Mouse (Mus musculus) heart, embryonic 10.5 days (tissue): ENCODE measurements at regions not wholly inside any gene's neighbourhood (a gene's known extent, or its start where the extent isn't known, plus 50 kb on each side); places are given as distances from the start of the nearest gene placed in this dataset.

Source experiments
- DNase-seq: peaks from one replicate; pipeline ENCODE4 v3.0.0-alpha.2; 2017; ENCODE audit warnings: low spot score
- H3K27ac ChIP-seq: fragments of 300-500 bp; sonication (generic); 2 replicates; pipeline ENCODE4 v1.5.1; 2016; ENCODE audit warnings: mild to moderate bottlenecking
- H3K27me3 ChIP-seq: fragments of 300-500 bp; sonication (generic); 2 replicates; pipeline ENCODE4 v1.6.1; 2016; ENCODE audit warnings: mild to moderate bottlenecking; ENCODE audit not compliant: poor library complexity, insufficient read depth, severe bottlenecking
- H3K36me3 ChIP-seq: fragments of 300-500 bp; sonication (generic); 2 replicates; pipeline ENCODE4 v1.6.1; 2016; ENCODE audit warnings: mild to moderate bottlenecking, moderate library complexity
- H3K4me1 ChIP-seq: fragments of 300-500 bp; sonication (generic); 2 replicates; pipeline ENCODE4 v1.6.1; 2016; ENCODE audit warnings: mild to moderate bottlenecking
- H3K4me3 ChIP-seq: fragments of 300-500 bp; sonication (generic); 2 replicates; pipeline ENCODE4 v1.5.1; 2016; ENCODE audit warnings: mild to moderate bottlenecking, moderate library complexity
- H3K9me3 ChIP-seq: fragments of 300-500 bp; sonication (generic); 2 replicates; pipeline ENCODE4 v1.6.1; 2016; ENCODE audit warnings: mild to moderate bottlenecking, moderate library complexity
- WGBS: fragments of 180-500 bp; shearing (Covaris S2); methylation state at CpG from one replicate; pipeline ENCODE4 v1.1.7; 2016; 5-methylcytosine and 5-hydroxymethylcytosine counted together

DNA sequence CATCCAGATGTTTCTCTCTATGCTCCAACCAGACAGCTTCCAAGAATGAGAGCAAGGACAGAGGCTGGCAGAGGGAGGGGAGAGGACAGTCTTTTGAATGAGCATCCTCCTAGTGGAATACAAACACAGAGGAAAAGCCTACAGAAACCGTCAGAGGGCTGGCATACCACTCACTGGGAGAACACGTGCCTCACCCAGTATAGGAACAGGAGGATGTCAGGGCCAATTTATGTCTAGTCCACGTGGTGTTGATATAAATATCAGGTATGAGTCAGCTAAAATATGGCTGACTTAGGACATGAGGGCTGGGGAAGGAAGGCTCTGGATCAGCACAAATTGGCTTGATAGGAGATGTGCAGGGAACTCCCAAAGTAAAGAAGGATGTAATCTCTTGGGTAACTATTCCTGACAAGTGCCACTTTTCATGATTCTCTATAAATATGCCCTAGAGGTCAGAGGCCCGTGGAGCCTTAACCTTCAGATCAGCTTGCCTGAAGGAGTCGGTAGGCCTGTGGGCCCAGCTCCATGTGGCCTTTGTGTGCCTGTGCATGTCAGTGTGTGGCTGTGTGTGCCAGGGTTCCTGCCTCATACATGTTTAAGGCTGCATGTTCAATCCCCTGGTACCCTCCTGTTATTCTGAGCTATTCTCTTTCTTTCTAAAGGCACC lies 531.9 kb upstream of the Gm19410 start:
- H3K4me3 ChIP-seq, result no peak overlapping the region
- no peaks in the 10 kb centered on the region for H3K36me3 ChIP-seq
- no peak for DNase-seq
- no peak overlapping the region for H3K27ac ChIP-seq
- H3K4me1 ChIP-seq, result peaks cover 9% of the 10 kb centered on the region
- no peaks in the 10 kb centered on the region for H3K9me3 ChIP-seq
- 66% methylated on average over 5 of the region's 5 CpGs for WGBS
- H3K27me3 ChIP-seq, result no peaks in the 10 kb centered on the region

DNA sequence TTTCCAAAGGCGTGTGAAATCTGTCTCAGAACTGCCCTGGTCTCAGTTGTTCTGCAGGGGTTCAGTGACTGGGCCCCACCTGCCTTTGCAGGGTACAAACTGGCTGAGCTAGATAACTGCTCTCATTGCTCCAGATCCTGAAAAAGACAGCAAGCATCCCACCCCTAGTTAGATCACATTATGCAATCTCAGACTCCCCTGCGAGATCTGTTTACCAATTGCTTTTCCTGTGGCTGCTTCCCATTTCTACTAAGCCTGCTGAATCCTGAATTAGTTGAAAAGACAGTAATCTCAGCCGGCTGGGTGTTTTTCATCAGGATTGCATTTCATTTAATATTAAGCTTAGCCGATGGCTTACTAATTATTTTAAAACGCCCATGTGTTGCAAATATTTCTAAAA lies 531.2 kb upstream of the Gm19410 start:
- no peaks in the 10 kb centered on the region for H3K9me3 ChIP-seq
- 63% methylated on average over 5 of the region's 5 CpGs for WGBS
- H3K4me1 ChIP-seq, result peaks cover 9% of the 10 kb centered on the region
- H3K27ac ChIP-seq, result no peak overlapping the region
- DNase-seq, result no peak
- H3K36me3 ChIP-seq, result no peaks in the 10 kb centered on the region
- H3K27me3 ChIP-seq, result no peaks in the 10 kb centered on the region
- H3K4me3 ChIP-seq, result no peak overlapping the region

DNA sequence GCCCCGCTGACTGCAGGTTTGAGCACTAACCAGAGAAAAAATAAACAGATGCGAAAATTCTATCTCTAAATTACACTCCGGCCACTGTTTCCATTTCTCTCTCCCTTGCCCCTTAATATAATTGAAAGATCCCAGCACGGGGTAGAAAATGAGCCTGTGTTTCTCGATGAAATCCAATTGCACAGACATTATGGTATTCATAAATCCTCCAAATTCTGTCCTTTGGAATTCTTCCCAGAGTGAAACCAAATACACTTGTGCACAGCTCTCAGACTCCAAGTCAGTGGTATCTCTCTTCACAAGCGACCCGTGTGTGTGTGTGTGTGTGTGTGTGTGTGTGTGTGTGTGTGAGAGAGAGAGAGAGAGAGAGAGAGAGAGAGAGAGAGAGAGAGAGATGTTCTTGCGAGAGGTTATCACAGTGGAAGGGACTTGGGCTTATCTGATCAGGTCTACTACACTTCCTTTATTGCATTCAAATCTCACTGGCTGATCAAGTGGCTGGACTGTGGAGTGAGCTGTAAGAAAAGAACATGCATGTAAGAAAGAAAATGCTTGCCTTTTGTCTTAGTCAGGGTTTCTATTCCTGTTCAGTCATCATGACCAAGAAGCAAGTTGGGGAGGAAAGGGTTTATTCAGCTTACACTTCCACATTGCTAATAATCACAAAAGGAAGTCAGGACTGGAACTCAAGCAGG lies 529.6 kb upstream of the Gm19410 start:
- no peaks in the 10 kb centered on the region for H3K9me3 ChIP-seq
- H3K4me3 ChIP-seq, result no peak overlapping the region
- peaks cover 14% of the 10 kb centered on the region for H3K4me1 ChIP-seq
- WGBS, result 75% methylated on average over 8 of the region's 8 CpGs
- no peak overlapping the region for H3K27ac ChIP-seq
- no peaks in the 10 kb centered on the region for H3K36me3 ChIP-seq
- no peaks in the 10 kb centered on the region for H3K27me3 ChIP-seq
- DNase-seq, result no peak

DNA sequence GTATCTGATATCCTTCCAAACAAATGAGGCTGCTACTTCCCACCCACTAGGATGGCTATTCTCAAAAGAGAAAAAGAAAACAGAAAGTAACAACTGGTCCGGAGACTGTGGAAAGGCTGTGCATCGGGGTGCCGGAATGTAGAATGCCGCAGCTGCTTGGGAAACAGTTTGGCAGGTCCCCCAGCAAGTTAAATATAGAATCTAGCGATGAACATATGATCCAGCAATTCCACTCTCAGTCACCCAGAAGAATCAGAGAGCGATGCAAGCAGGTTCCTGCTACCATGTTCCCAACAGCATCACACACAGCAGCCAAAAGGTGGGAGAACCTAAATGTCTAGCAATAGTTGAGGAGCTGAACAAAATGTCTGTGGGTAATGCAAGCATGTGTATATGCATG lies 528.3 kb upstream of the Gm19410 start:
- Histone ChIP-seq H3K27me3 (no peaks in the 10 kb centered on the region), H3K9me3 (no peaks in the 10 kb centered on the region), H3K36me3 (no peaks in the 10 kb centered on the region), H3K27ac (peak overlapping the region; percentile 7; the same call in 1 of the 2 replicates), H3K4me1 (peaks cover 17% of the 10 kb centered on the region), H3K4me3 (no peak overlapping the region)
- DNase-seq, result no peak
- 51% methylated on average over 6 of the region's 6 CpGs for WGBS

DNA sequence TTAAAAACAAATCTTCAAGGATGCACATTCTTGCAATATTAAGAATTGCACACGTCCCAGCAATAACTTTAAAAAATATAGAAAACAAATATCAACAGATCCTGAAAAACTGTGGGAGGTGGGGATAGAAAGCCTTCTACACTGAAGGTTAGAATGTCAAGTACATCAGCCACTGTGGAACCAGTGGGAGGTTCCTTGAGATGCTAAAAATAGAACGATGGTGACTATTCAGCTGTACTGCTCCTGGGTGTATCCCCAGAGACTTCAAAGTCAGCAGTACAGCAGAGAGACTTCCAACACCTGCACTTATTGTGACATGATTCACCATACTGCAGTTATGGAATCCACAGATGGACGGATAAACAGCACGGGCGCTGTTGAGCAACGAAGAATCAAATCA lies 524.7 kb upstream of the Gm19410 start:
- 81% methylated on average over 6 of the region's 6 CpGs for WGBS
- no peak for DNase-seq
- Histone ChIP-seq H3K36me3 (no peaks in the 10 kb centered on the region), H3K4me3 (no peak overlapping the region), H3K4me1 (peaks cover 17% of the 10 kb centered on the region), H3K9me3 (no peaks in the 10 kb centered on the region), H3K27me3 (no peaks in the 10 kb centered on the region), H3K27ac (0 out of 2 replicates have a peak overlapping the region, but pooled peaks have one; percentile 31)

DNA sequence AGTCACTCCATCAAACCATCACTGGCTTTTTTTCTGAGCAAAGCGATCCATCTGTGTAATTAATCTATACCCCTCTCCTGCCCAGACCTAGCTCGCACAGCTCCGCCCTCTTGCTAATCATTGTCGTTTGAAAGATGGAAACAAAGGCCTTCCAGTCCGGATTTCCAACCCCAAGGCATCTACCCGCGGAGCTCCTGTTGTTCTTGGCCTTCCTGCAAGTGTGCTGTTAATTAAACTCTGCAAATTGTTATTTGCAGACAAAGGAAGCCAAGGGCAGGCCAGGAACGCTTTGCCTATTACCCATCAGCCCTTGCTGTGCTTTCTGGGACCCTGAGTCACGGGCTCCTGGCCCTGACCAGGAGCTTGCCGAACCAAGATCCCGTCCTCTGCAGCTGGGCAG lies 522.0 kb upstream of the Gm19410 start:
- WGBS, result 47% methylated on average over 11 of the region's 11 CpGs

DNA sequence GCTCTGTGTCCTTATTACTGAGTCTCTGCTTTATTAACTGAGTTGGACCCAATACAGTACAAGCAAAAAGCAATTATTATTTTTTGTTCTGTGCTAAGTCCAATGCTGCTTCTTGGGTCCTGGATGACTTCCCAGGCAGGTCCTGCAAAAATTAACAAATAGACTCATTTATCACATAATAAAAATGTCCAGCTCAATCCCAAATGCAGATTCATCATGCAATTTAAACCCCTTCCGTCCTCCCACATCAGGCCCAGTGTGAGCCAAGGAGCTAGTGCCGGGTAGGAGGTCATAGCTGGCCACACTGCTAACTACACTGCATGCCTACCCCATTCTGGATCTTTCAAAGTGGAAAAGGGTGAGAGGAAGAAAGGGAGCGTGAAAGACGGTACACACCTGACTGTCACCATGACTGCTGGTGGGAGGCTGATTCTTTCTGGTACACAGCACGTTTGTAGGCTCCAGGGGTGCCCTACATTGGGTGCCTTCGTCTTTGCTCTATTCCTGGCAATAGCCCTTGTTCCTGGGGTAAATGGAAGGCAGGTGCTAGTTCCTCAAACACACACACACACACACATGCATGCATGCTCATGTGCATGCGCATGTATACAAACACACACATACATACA lies 515.7 kb upstream of the Gm19410 start:
- no peak for DNase-seq
- Histone ChIP-seq H3K27ac (no peak overlapping the region), H3K4me3 (no peak overlapping the region), H3K27me3 (no peaks in the 10 kb centered on the region), H3K36me3 (no peaks in the 10 kb centered on the region), H3K4me1 (no peaks in the 10 kb centered on the region), H3K9me3 (no peaks in the 10 kb centered on the region)
- 85% methylated on average over 7 of the region's 7 CpGs for WGBS

More for the DNA sequence above, 522.0 kb upstream of the Gm19410 start:
- Histone ChIP-seq H3K27ac (no peak overlapping the region), H3K4me3 (no peak overlapping the region), H3K4me1 (peaks cover 8% of the 10 kb centered on the region; the same call in 1 of the 2 replicates), H3K9me3 (no peaks in the 10 kb centered on the region), H3K36me3 (no peaks in the 10 kb centered on the region), H3K27me3 (no peaks in the 10 kb centered on the region)
- no peak for DNase-seq

DNA sequence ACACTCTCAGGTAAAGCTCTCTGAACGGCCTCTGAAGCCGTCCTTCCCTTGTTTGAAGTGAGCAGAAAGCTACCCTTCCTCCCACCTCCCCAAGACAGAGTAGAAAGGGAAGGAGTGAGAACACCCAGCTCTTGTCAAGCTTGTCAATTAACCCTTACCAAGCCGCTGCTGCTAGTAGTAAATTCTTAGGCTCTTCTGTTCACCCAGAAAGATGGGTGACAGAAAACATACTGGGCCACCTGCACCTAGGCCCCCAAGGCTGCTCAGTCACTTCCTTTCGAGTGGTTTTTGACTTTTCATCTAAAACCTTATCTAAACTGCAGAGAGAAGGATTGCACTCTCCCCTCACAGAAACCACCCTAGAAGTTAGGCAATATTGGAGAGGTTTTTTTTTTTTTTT lies 514.9 kb upstream of the Gm19410 start:
- Histone ChIP-seq H3K4me3 (no peak overlapping the region), H3K27me3 (no peaks in the 10 kb centered on the region), H3K4me1 (no peaks in the 10 kb centered on the region), H3K36me3 (no peaks in the 10 kb centered on the region), H3K9me3 (no peaks in the 10 kb centered on the region), H3K27ac (no peak overlapping the region)
- no peak for DNase-seq
- WGBS, result 53% methylated on average over 4 of the region's 4 CpGs

DNA sequence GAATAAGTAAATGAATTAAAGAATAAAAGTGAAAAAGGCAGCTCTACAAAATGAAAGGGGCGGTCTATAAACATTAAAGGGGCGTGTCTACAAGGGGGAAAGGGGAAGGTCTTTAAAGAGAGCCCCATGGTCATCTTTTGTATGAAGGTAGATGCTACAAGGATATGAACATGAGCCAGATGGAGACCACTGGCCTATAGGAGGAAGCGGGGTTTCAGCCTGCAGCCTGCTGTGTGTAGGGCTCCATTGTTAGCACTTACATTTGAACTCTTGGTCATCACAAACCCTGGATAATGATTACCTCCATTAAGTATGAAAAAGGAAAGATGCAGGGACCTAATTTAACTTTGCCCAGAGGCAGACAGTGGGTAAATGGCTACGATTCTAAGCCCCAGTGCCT lies 511.6 kb upstream of the Gm19410 start:
- DNase-seq, result no peak
- WGBS, result 80% methylated on average over 4 of the region's 4 CpGs

DNA sequence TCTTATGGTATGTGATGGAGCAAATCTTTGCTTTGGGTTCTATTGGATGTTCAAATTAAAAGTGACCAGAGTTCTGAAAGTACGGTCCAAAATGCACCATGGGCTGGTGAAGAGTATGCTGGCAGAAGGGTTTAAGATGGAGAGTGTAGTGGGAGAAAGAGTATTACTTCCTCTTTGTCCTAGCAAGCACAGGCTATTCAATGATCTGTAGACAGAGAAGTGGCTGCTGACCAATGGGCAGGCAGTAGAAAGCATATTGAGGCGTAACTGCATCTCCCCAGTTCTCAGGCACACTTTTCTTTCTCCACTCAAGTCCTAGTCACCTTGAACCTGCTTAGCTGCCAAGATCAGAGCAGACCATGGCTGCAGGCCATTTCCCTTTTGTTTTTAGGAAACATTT lies 510.3 kb upstream of the Gm19410 start:
- no peak overlapping the region for H3K27ac ChIP-seq
- 82% methylated on average over 2 of the region's 2 CpGs for WGBS
- H3K36me3 ChIP-seq, result no peaks in the 10 kb centered on the region

More for the DNA sequence above, 511.6 kb upstream of the Gm19410 start:
- Histone ChIP-seq H3K27ac (no peak overlapping the region), H3K27me3 (no peaks in the 10 kb centered on the region), H3K9me3 (no peaks in the 10 kb centered on the region), H3K4me1 (no peaks in the 10 kb centered on the region), H3K4me3 (no peak overlapping the region), H3K36me3 (no peaks in the 10 kb centered on the region)

DNA sequence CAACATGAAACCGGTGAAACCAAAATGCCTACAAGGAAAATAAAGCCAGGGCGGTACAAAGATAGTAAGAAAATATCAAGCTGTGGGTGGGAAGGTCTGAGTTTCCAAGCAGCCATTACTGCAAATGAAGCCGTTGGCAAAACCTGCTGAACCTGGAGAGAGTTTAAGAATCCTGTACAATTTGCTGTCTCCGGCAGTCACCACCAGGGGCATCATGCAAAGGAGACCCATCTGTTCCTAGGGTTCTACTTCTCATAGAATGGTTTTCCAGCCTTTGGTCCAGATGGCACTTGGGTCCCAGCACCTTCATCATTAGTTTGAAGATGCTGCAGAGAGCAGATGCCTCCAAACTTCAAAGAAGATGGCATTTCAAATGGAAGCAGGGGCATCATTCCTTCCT lies 508.6 kb upstream of the Gm19410 start:
- no peak for DNase-seq
- WGBS, result 39% methylated on average over 4 of the region's 4 CpGs
- Histone ChIP-seq H3K36me3 (no peaks in the 10 kb centered on the region), H3K27ac (no peak overlapping the region), H3K4me1 (no peaks in the 10 kb centered on the region), H3K4me3 (no peak overlapping the region), H3K27me3 (no peaks in the 10 kb centered on the region), H3K9me3 (no peaks in the 10 kb centered on the region)

More for the DNA sequence above, 510.3 kb upstream of the Gm19410 start:
- Histone ChIP-seq H3K9me3 (no peaks in the 10 kb centered on the region), H3K4me3 (no peak overlapping the region), H3K4me1 (no peaks in the 10 kb centered on the region), H3K27me3 (no peaks in the 10 kb centered on the region)
- no peak for DNase-seq

DNA sequence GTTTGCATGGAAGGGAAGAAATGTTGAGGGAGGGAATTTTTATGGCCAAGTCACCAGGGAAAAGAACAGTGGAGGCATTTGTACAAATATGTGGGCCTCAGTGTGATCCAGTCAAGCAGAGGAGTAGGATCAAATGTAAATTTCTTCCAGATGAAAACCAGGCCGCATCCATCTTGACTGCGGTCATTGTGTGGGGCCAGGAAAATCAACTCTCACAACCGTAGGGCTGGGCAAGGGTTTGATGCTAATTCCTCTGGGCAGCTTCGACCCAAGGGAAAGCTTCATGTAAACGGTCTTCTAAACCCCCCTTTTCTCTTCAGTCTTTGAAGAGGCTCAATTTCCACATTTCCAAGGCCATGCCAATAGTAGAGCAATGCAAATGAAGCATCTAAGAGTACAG lies 497.4 kb upstream of the Gm19410 start:
- no peaks in the 10 kb centered on the region for H3K36me3 ChIP-seq
- no peak overlapping the region for H3K4me3 ChIP-seq
- H3K9me3 ChIP-seq, result no peaks in the 10 kb centered on the region
- no peak overlapping the region for H3K27ac ChIP-seq
- H3K4me1 ChIP-seq, result no peaks in the 10 kb centered on the region
- H3K27me3 ChIP-seq, result no peaks in the 10 kb centered on the region
- no peak for DNase-seq
- WGBS, result 74% methylated on average over 5 of the region's 5 CpGs

DNA sequence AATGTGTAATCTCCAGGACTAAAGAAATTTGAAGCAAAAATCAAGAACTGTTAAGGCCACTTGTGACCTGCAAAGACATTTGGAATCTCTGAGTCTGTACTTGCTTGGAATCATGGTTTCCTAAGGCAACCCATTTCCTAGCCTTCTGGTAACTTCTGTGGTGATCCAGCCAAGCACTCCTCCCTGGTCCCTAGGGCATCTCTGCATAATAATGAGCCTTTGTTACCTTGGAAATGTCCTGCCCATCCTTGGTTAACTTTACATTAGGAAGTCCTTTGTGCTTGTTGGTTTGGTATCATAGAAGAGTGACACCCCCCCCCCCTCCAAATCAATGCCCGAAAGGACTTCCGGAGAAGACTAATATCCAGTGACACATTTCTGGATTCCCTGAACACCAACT lies 496.6 kb upstream of the Gm19410 start:
- DNase-seq, result no peak
- no peaks in the 10 kb centered on the region for H3K27me3 ChIP-seq
- no peaks in the 10 kb centered on the region for H3K36me3 ChIP-seq
- H3K4me3 ChIP-seq, result no peak overlapping the region
- H3K9me3 ChIP-seq, result no peaks in the 10 kb centered on the region
- no peaks in the 10 kb centered on the region for H3K4me1 ChIP-seq
- H3K27ac ChIP-seq, result no peak overlapping the region
- WGBS, result 91% methylated on average over 2 of the region's 2 CpGs
